Mouse (Mus musculus) CH12.LX (cell line): ENCODE measurements at regions not wholly inside any gene's neighbourhood (a gene's known extent, or its start where the extent isn't known, plus 50 kb on each side); places are given as distances from the start of the nearest gene placed in this dataset.

Source experiments
- DNase-seq: peaks from one replicate; pipeline ENCODE4 v3.0.0-alpha.2; 2013; ENCODE audit errors: extremely low read depth
- H3K27ac ChIP-seq: 2 replicates; pipeline ENCODE4 v1.5.1; 2012; ENCODE audit warnings: low read depth, mild to moderate bottlenecking, control low read depth, moderate library complexity; ENCODE audit not compliant: insufficient read depth
- H3K27me3 ChIP-seq: replicated peaks from 2 replicates; pipeline ENCODE3; 2012; ENCODE audit warnings: inconsistent platforms
- H3K36me3 ChIP-seq, 2 experiments: replicated peaks in 1 of 2; 2 replicates each; pipeline versions ENCODE3 to v1.6.1; 2012; ENCODE audit warnings: inconsistent platforms in 1 of 2, low read length in 1 of 2, mild to moderate bottlenecking in 1 of 2, mixed read lengths in 1 of 2, moderate library complexity in 1 of 2; ENCODE audit not compliant: control insufficient read depth in 1 of 2, insufficient read depth in 1 of 2
- H3K4me1 ChIP-seq, 2 experiments: 2 replicates each; pipeline ENCODE4 v1.6.1; 2012; ENCODE audit warnings: inconsistent platforms in 1 of 2, moderate library complexity in 1 of 2; ENCODE audit not compliant: insufficient read depth in 2 of 2, control insufficient read depth in 1 of 2
- H3K4me2 ChIP-seq: 2 replicates; pipeline ENCODE4 v1.6.1; 2012; ENCODE audit warnings: low read depth, mild to moderate bottlenecking, control low read depth; ENCODE audit not compliant: poor library complexity, insufficient read depth, severe bottlenecking
- H3K4me3 ChIP-seq, 3 experiments: fragments of 150-350 bp in 1 of 3; sonication (generic) in 1 of 3; replicated peaks in 1 of 3; 2 replicates each; pipeline versions ENCODE3 to v1.5.1; 2011 to 2012; ENCODE audit warnings: low read depth in 2 of 3, low read length in 2 of 3, mild to moderate bottlenecking in 2 of 3, moderate library complexity in 2 of 3, control low read depth in 1 of 3, improper control_type of control experiment in 1 of 3, inconsistent platforms in 1 of 3, mixed read lengths in 1 of 3; ENCODE audit not compliant: poor library complexity in 1 of 3
- H3K79me2 ChIP-seq: replicated peaks from 2 replicates; pipeline ENCODE4 v1.6.1; 2012; ENCODE audit warnings: mild to moderate bottlenecking, moderate library complexity; ENCODE audit not compliant: control insufficient read depth, poor library complexity, insufficient read depth, severe bottlenecking; ENCODE audit errors: extremely low read depth
- H3K9ac ChIP-seq: 2 replicates; pipeline ENCODE4 v1.6.1; 2012; ENCODE audit warnings: low read depth, mild to moderate bottlenecking, control low read depth, moderate library complexity; ENCODE audit not compliant: insufficient read depth
- H3K9me3 ChIP-seq: replicated peaks from 2 replicates; pipeline ENCODE3; 2012; ENCODE audit warnings: low read length, inconsistent platforms, mixed read lengths
- BHLHE40 ChIP-seq: IDR thresholded peaks from 2 replicates; pipeline ENCODE4 v1.6.1; 2011; ENCODE audit warnings: mild to moderate bottlenecking, low read depth, low read length, improper control_type of control experiment
- CHD1 ChIP-seq: IDR thresholded peaks from 2 replicates; pipeline ENCODE4 v1.6.1; 2012; ENCODE audit warnings: low read depth, low read length, improper control_type of control experiment, inconsistent platforms
- CTCF ChIP-seq, 2 experiments: IDR thresholded peaks in 1 of 2; conservative IDR thresholded peaks in 1 of 2; 2 replicates each; pipeline ENCODE4 v1.5.1; 2011 to 2012; ENCODE audit warnings: low read depth in 2 of 2, low read length in 2 of 2, improper control_type of control experiment in 1 of 2, inconsistent platforms in 1 of 2, mild to moderate bottlenecking in 1 of 2, moderate library complexity in 1 of 2
- E2F4 ChIP-seq: IDR thresholded peaks from 2 replicates; pipeline ENCODE4 v1.6.1; 2011; ENCODE audit warnings: low read depth, low read length, improper control_type of control experiment; ENCODE audit not compliant: insufficient replicate concordance
- EP300 ChIP-seq: IDR thresholded peaks from 2 replicates; pipeline ENCODE4 v1.6.1; 2011; ENCODE audit warnings: low read length, improper control_type of control experiment
- ETS1 ChIP-seq: conservative IDR thresholded peaks from 2 replicates; pipeline ENCODE4 v1.6.1; 2012; ENCODE audit warnings: low read depth, mild to moderate bottlenecking, inconsistent platforms, low read length, improper control_type of control experiment, moderate library complexity
- HCFC1 ChIP-seq: IDR thresholded peaks from 2 replicates; pipeline ENCODE4 v1.6.1; 2012; ENCODE audit warnings: low read depth, mild to moderate bottlenecking, inconsistent platforms, low read length, improper control_type of control experiment
- JUND ChIP-seq: conservative IDR thresholded peaks from 2 replicates; pipeline ENCODE4 v1.6.1; 2011; ENCODE audit warnings: low read depth, low read length, improper control_type of control experiment
- KAT2A ChIP-seq: IDR thresholded peaks from 2 replicates; pipeline ENCODE4 v1.6.1; 2012; ENCODE audit warnings: low read length, improper control_type of control experiment, inconsistent platforms; ENCODE audit not compliant: insufficient replicate concordance
- MAFK ChIP-seq: IDR thresholded peaks from 2 replicates; pipeline ENCODE4 v1.6.1; 2011; ENCODE audit warnings: low read length, improper control_type of control experiment; ENCODE audit not compliant: insufficient replicate concordance
- MAX ChIP-seq: IDR thresholded peaks from 2 replicates; pipeline ENCODE4 v1.6.1; 2011; ENCODE audit warnings: low read length, improper control_type of control experiment
- MAZ ChIP-seq: IDR thresholded peaks from 2 replicates; pipeline ENCODE4 v1.6.1; 2012; ENCODE audit warnings: low read depth, mild to moderate bottlenecking, inconsistent platforms, low read length, improper control_type of control experiment, moderate library complexity
- MXI1 ChIP-seq: IDR thresholded peaks from 2 replicates; pipeline ENCODE4 v1.6.1; 2011; ENCODE audit warnings: mild to moderate bottlenecking, low read depth, low read length, improper control_type of control experiment
- NRF1 ChIP-seq: IDR thresholded peaks from 2 replicates; pipeline ENCODE4 v1.6.1; 2014; ENCODE audit warnings: low read depth, mild to moderate bottlenecking, inconsistent platforms, low read length, improper control_type of control experiment, moderate library complexity
- POLR2A ChIP-seq: IDR thresholded peaks from 2 replicates; pipeline ENCODE4 v1.6.1; 2011; ENCODE audit warnings: low read depth, mild to moderate bottlenecking, improper control_type of control experiment, low read length
- POLR2AphosphoS2 ChIP-seq: IDR thresholded peaks from 2 replicates; pipeline ENCODE4 v1.6.1; 2011; ENCODE audit warnings: low read depth, low read length, improper control_type of control experiment
- RAD21 ChIP-seq: IDR thresholded peaks from 2 replicates; pipeline ENCODE4 v1.6.1; 2011; ENCODE audit warnings: low read depth, mild to moderate bottlenecking, low read length, improper control_type of control experiment, moderate library complexity
- RCOR1 ChIP-seq: conservative IDR thresholded peaks from 2 replicates; pipeline ENCODE4 v1.6.1; 2012; ENCODE audit warnings: low read depth, mild to moderate bottlenecking, inconsistent platforms, low read length, improper control_type of control experiment
- SMC3 ChIP-seq: IDR thresholded peaks from 2 replicates; pipeline ENCODE4 v1.6.1; 2011; ENCODE audit warnings: low read depth, low read length, improper control_type of control experiment
- TBP ChIP-seq: conservative IDR thresholded peaks from 2 replicates; pipeline ENCODE4 v1.6.1; 2011; ENCODE audit warnings: low read depth, low read length, improper control_type of control experiment
- TCF12 ChIP-seq: IDR thresholded peaks from 2 replicates; pipeline ENCODE4 v1.6.1; 2014; ENCODE audit warnings: low read depth, mild to moderate bottlenecking, inconsistent platforms, low read length, improper control_type of control experiment
- USF1 ChIP-seq: IDR thresholded peaks from 2 replicates; pipeline ENCODE4 v1.6.1; 2014; ENCODE audit warnings: low read depth, mild to moderate bottlenecking, inconsistent platforms, low read length, improper control_type of control experiment
- ZC3H11A ChIP-seq: IDR thresholded peaks from 2 replicates; pipeline ENCODE4 v1.6.1; 2012; ENCODE audit warnings: low read depth, mild to moderate bottlenecking, inconsistent platforms, low read length, improper control_type of control experiment
- ZKSCAN1 ChIP-seq: IDR thresholded peaks from 2 replicates; pipeline ENCODE4 v1.6.1; 2012; ENCODE audit warnings: low read depth, inconsistent platforms, low read length, improper control_type of control experiment, borderline replicate concordance
- ZMIZ1 ChIP-seq: IDR thresholded peaks from 2 replicates; pipeline ENCODE4 v1.6.1; 2012; ENCODE audit warnings: low read depth, mild to moderate bottlenecking, inconsistent platforms, low read length, improper control_type of control experiment
- ZNF384 ChIP-seq: IDR thresholded peaks from 2 replicates; pipeline ENCODE4 v1.6.1; 2012; ENCODE audit warnings: low read depth, low read length, improper control_type of control experiment, inconsistent platforms
- dilution Hi-C: fragments of 300-500 bp; cut with MboI; formaldehyde crosslinking; loops from 2 replicates; pipeline ENCODE4 v1.14.3; 2020; ENCODE audit warnings: low sequenced_read_pairs; ENCODE audit not compliant: extremely low pct_unique_long_range_greater_than_20kb, extremely low pct_ligation_motif_present
- in situ Hi-C: fragments of 300-500 bp; cut with MboI; formaldehyde crosslinking; loops from 3 replicates; pipeline ENCODE4 v1.14.3; 2019; ENCODE audit warnings: low sequenced_read_pairs, low pct_ligation_motif_present, low pct_unique_long_range_greater_than_20kb, mixed read lengths

- peaks cover 30% of the 10 kb centered on the region for H3K9me3 ChIP-seq
- TF ChIP-seq JUND (no peak), MAX (no peak), MXI1 (no peak), ZC3H11A (no peak), KAT2A (no peak), POLR2AphosphoS2 (no peak), MAZ (no peak), ZNF384 (no peak)
- H3K9ac ChIP-seq: no peak overlapping the region
- no peak overlapping the region for H3K4me2 ChIP-seq
- no peaks in the 10 kb centered on the region for H3K27me3 ChIP-seq
- H3K36me3 ChIP-seq: no peaks in the 10 kb centered on the region
- no peak overlapping the region for H3K27ac ChIP-seq
- DNase-seq: no peak
- no peaks in the 10 kb centered on the region for H3K79me2 ChIP-seq
- in situ Hi-C loops: no loop called here
- H3K4me1 ChIP-seq: no peaks in the 10 kb centered on the region
- no peak overlapping the region for H3K4me3 ChIP-seq
- dilution Hi-C loops: no loop called here
These were observed 537.8 kb downstream of the Olfm4 start for GRCm38 (mm10) chr14:80521631-80522030.

DNA sequence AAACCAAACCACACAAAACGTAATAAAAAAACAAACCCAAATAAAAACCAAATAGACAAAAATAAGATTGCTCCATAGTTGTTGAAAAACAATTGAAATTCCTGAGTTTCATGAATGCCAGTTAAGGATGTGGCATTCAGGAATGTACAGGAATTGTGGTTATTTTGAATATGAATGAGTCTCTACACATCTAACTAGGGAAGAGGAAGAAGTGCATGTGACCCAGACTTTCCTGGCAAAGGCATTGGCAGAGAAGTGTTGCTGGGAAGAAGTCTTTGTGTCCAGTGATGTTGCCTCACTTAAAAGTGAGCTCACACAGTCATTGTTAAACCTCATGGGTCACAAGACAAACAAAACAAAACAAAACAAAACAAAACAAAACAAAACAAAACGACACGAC, 538.7 kb downstream of the Olfm4 start:
- dilution Hi-C loops: no loop called here
- DNase-seq: no peak

GRCm38 (mm10) chr14:80528419-80529028, 544.6 kb downstream of the Olfm4 start:
- Histone ChIP-seq H3K9me3 (peaks cover 16% of the 10 kb centered on the region), H3K4me3 (no peak overlapping the region), H3K27me3 (no peaks in the 10 kb centered on the region), H3K4me1 (no peaks in the 10 kb centered on the region), H3K36me3 (no peaks in the 10 kb centered on the region), H3K27ac (no peak overlapping the region), H3K9ac (no peak overlapping the region), H3K79me2 (no peaks in the 10 kb centered on the region), H3K4me2 (no peak overlapping the region)
- dilution Hi-C loops (no loop called here), in situ Hi-C loops (no loop called here)
- no peak for DNase-seq
- TF ChIP-seq POLR2A (no peak), RAD21 (no peak), JUND (no peak), ZNF384 (no peak), TCF12 (no peak), KAT2A (no peak), TBP (no peak), BHLHE40 (no peak), POLR2AphosphoS2 (no peak), HCFC1 (no peak), CHD1 (no peak), ZC3H11A (no peak), CTCF (conservative IDR thresholded peaks at IDR 0.05 in 1 of 2, IDR thresholded peaks at IDR 0.05 in 1 of 2; ENCODE audit: low read depth in 2 of 2, low read length in 2 of 2) (no peak), E2F4 (no peak), RCOR1 (no peak), ZMIZ1 (no peak), EP300 (no peak)

More for the DNA sequence above, 538.7 kb downstream of the Olfm4 start:
- no peak overlapping the region for H3K4me2 ChIP-seq
- no peak for TF ChIP-seq USF1
- no peak for TF ChIP-seq TCF12
- no peak for TF ChIP-seq SMC3
- TF ChIP-seq RCOR1: no peak
- TF ChIP-seq ZNF384: no peak
- TF ChIP-seq HCFC1: no peak
- no peak for TF ChIP-seq NRF1
- TF ChIP-seq ETS1: no peak
- no peak for TF ChIP-seq ZKSCAN1
- TF ChIP-seq EP300: no peak
- TF ChIP-seq ZMIZ1: no peak
- TF ChIP-seq POLR2AphosphoS2: no peak
- no peak for TF ChIP-seq MAFK
- no peaks in the 10 kb centered on the region for H3K4me1 ChIP-seq
- in situ Hi-C loops: no loop called here
- no peak overlapping the region for H3K27ac ChIP-seq
- H3K79me2 ChIP-seq: no peaks in the 10 kb centered on the region
- no peaks in the 10 kb centered on the region for H3K27me3 ChIP-seq
- H3K9ac ChIP-seq: no peak overlapping the region
- peaks cover 27% of the 10 kb centered on the region for H3K9me3 ChIP-seq
- no peak overlapping the region for H3K4me3 ChIP-seq
- no peaks in the 10 kb centered on the region for H3K36me3 ChIP-seq
